Mouse (Mus musculus) heart, embryonic 16.5 days (tissue): Measurements from ENCODE around the gene Mrpl9. TPM values are rescaled to one million over a fixed set of nuclear protein-coding genes. Genes with fewer than 3 reads are reported as not detected.

Source experiments
- ATAC-seq: fragments of 200-750 bp; cut with Nextera tagmentation; replicated peaks from 2 replicates; pipeline ENCODE4 v1.8.0; 2017; ENCODE audit warnings: moderate number of reproducible peaks; ENCODE audit not compliant: insufficient read depth, low FRiP score; ENCODE audit errors: extremely low read depth
- H3K27ac ChIP-seq: fragments of 300-500 bp; sonication (generic); 2 replicates; pipeline ENCODE4 v1.5.1; 2014; ENCODE audit warnings: mild to moderate bottlenecking, low read length, control low read depth, moderate library complexity
- H3K27me3 ChIP-seq: fragments of 300-500 bp; sonication (generic); 2 replicates; pipeline ENCODE4 v1.6.1; 2014; ENCODE audit warnings: low read length, mixed read lengths; ENCODE audit not compliant: control insufficient read depth, insufficient read depth
- H3K36me3 ChIP-seq: fragments of 300-500 bp; sonication (generic); 2 replicates; pipeline ENCODE4 v1.6.1; 2014; ENCODE audit not compliant: control insufficient read depth, insufficient read depth
- H3K4me1 ChIP-seq: fragments of 300-500 bp; sonication (generic); 2 replicates; pipeline ENCODE4 v1.6.1; 2014; ENCODE audit warnings: low read length, mixed read lengths; ENCODE audit not compliant: control insufficient read depth, insufficient read depth
- H3K4me2 ChIP-seq: fragments of 300-500 bp; sonication (generic); 2 replicates; pipeline ENCODE4 v1.6.1; 2014; ENCODE audit warnings: low read depth, mild to moderate bottlenecking, control low read depth, low read length
- H3K4me3 ChIP-seq: fragments of 300-500 bp; sonication (generic); 2 replicates; pipeline ENCODE4 v1.5.1; 2014; ENCODE audit warnings: mild to moderate bottlenecking, control low read depth, low read length
- H3K9ac ChIP-seq: fragments of 300-500 bp; sonication (generic); 2 replicates; pipeline ENCODE4 v1.6.1; 2014; ENCODE audit warnings: low read length, control low read depth
- H3K9me3 ChIP-seq: fragments of 300-500 bp; sonication (generic); replicated peaks from 2 replicates; pipeline ENCODE4 v1.6.1; 2016; ENCODE audit warnings: low read length; ENCODE audit not compliant: control insufficient read depth
- WGBS: fragments of 180-500 bp; shearing (Covaris S2); extraction: QIAGEN DNeasy Blood & Tissue Kit; methylation state at CpG from one replicate; pipeline ENCODE4 v1.1.7; 2014; 5-methylcytosine and 5-hydroxymethylcytosine counted together
- polyA plus RNA-seq: library from polyadenylated mRNA; unstranded; fragments of >200 nt; fragmentation: Nextera tagmentation; extraction: Ambion mirVana; gene quantifications from 2 replicates; pipeline ENCODE4 v1.2.1, GENCODE M21; 2015

Mrpl9 gene
- polyA plus RNA-seq, 1 experiment from 2014 or later = 71.6 TPM

GRCm38 (mm10) chr3:94405561-94405960 lies 37.6 kb upstream of the Mrpl9 start:
- Histone ChIP-seq H3K4me2 (no peak overlapping the region), H3K36me3 (no peaks in the 10 kb centered on the region), H3K4me1 (peaks cover 4% of the 10 kb centered on the region; the same call in 1 of the 2 replicates), H3K4me3 (no peak overlapping the region), H3K9ac (no peak overlapping the region), H3K27me3 (peaks cover 23% of the 10 kb centered on the region), H3K9me3 (no peaks in the 10 kb centered on the region), H3K27ac (no peak overlapping the region)
- ATAC-seq = no peak
- WGBS = 41% methylated on average over 4 of the region's 4 CpGs

- no peaks in the 10 kb centered on the region for H3K36me3 ChIP-seq
- H3K9me3 ChIP-seq = no peaks in the 10 kb centered on the region
- H3K4me1 ChIP-seq = peaks cover 4% of the 10 kb centered on the region; the same call in 1 of the 2 replicates
- H3K4me3 ChIP-seq = peak overlapping the region; percentile 62
- peak; percentile 24; the same call in 1 of the 2 replicates for ATAC-seq
- peak overlapping the region; percentile 65 for H3K9ac ChIP-seq
- WGBS = 9% methylated on average over 25 of the region's 25 CpGs
- H3K27me3 ChIP-seq = no peaks in the 10 kb centered on the region
- peak overlapping the region; percentile 95 for H3K4me2 ChIP-seq
- H3K27ac ChIP-seq = no peak overlapping the region
Observed at GRCm38 (mm10) chr3:94412530-94412929, 30.6 kb upstream of the Mrpl9 start.

- Histone ChIP-seq H3K9ac (peak within 1 kb of the TSS; percentile 65), H3K4me3 (peak within 1 kb of the TSS; percentile 62), H3K9me3 (no peaks in the 10 kb centered on the region), H3K27me3 (no peaks in the 10 kb centered on the region), H3K4me2 (peak within 1 kb of the TSS; percentile 95), H3K36me3 (no peaks in the 10 kb centered on the region), H3K4me1 (peaks cover 4% of the 10 kb centered on the region; the same call in 1 of the 2 replicates), H3K27ac (no peak within 1 kb of the TSS)
- 9% methylated on average over 52 of the region's 52 CpGs for WGBS
- peak; percentile 99 for ATAC-seq
Observed at GRCm38 (mm10) chr3:94413031-94413679, 30.0 kb upstream of the Mrpl9 start, which contains the start of gene Tdrkh. Gene Tdrkh, plus strand, starts transcription at chr3:94413273.

GRCm38 (mm10) chr3:94430980-94431379 lies 12.1 kb upstream of the Mrpl9 start:
- H3K4me2 ChIP-seq = no peak overlapping the region
- H3K27me3 ChIP-seq = no peaks in the 10 kb centered on the region
- no peak overlapping the region for H3K4me3 ChIP-seq
- no peak overlapping the region for H3K9ac ChIP-seq
- WGBS = 46% methylated on average over 2 of the region's 2 CpGs
- no peaks in the 10 kb centered on the region for H3K36me3 ChIP-seq
- ATAC-seq = no peak
- H3K27ac ChIP-seq = no peak overlapping the region
- H3K9me3 ChIP-seq = no peaks in the 10 kb centered on the region
- H3K4me1 ChIP-seq = no peaks in the 10 kb centered on the region

GRCm38 (mm10) chr3:94434305-94434704 lies 8.8 kb upstream of the Mrpl9 start:
- no peak for ATAC-seq
- Histone ChIP-seq H3K4me1 (no peaks in the 10 kb centered on the region), H3K4me3 (no peak overlapping the region), H3K27ac (no peak overlapping the region), H3K9ac (no peak overlapping the region), H3K27me3 (no peaks in the 10 kb centered on the region), H3K9me3 (no peaks in the 10 kb centered on the region), H3K4me2 (no peak overlapping the region), H3K36me3 (no peaks in the 10 kb centered on the region)
- WGBS = 77% methylated on average over 2 of the region's 2 CpGs

- no peak overlapping the region for H3K27ac ChIP-seq
- WGBS = 71% methylated on average over 9 of the region's 9 CpGs
- no peak overlapping the region for H3K4me2 ChIP-seq
- H3K36me3 ChIP-seq = no peaks in the 10 kb centered on the region
- no peaks in the 10 kb centered on the region for H3K4me1 ChIP-seq
- H3K9me3 ChIP-seq = no peaks in the 10 kb centered on the region
- no peak for ATAC-seq
- no peaks in the 10 kb centered on the region for H3K27me3 ChIP-seq
- no peak overlapping the region for H3K9ac ChIP-seq
- H3K4me3 ChIP-seq = no peak overlapping the region
Observed at GRCm38 (mm10) chr3:94436420-94436819, 6.7 kb upstream of the Mrpl9 start.

- no peak overlapping the region for H3K27ac ChIP-seq
- H3K4me1 ChIP-seq = peaks cover 7% of the 10 kb centered on the region
- no peaks in the 10 kb centered on the region for H3K9me3 ChIP-seq
- no peak overlapping the region for H3K4me3 ChIP-seq
- H3K4me2 ChIP-seq = no peak overlapping the region
- no peak overlapping the region for H3K9ac ChIP-seq
- WGBS = 38% methylated on average over 3 of the region's 3 CpGs
- no peaks in the 10 kb centered on the region for H3K27me3 ChIP-seq
- H3K36me3 ChIP-seq = peaks cover 5% of the 10 kb centered on the region
- ATAC-seq = no peak
Observed at GRCm38 (mm10) chr3:94441182-94441581, 1.9 kb upstream of the Mrpl9 start.

GRCm38 (mm10) chr3:94443597-94443964 lies 463 bp downstream of the Mrpl9 start, which contains the start of gene Oaz3:
Gene Oaz3, minus strand, starts transcription at chr3:94443915.
- Histone ChIP-seq H3K4me2 (peak within 1 kb of the TSS; percentile 94), H3K27ac (peak within 1 kb of the TSS; percentile 79), H3K9ac (peak within 1 kb of the TSS; percentile 97), H3K4me1 (peaks cover 7% of the 10 kb centered on the region), H3K4me3 (peak within 1 kb of the TSS; percentile 97), H3K9me3 (no peaks in the 10 kb centered on the region), H3K36me3 (peaks cover 28% of the 10 kb centered on the region), H3K27me3 (no peaks in the 10 kb centered on the region)
- peak; percentile 43 for ATAC-seq
- under 1% methylated on average over 24 of the region's 24 CpGs for WGBS

GRCm38 (mm10) chr3:94449377-94449776 lies 6.3 kb downstream of the Mrpl9 start:
- H3K36me3 ChIP-seq = peaks cover 38% of the 10 kb centered on the region
- H3K4me1 ChIP-seq = peaks cover under 1% of the 10 kb centered on the region; the same call in 1 of the 2 replicates
- no peaks in the 10 kb centered on the region for H3K27me3 ChIP-seq
- no peak overlapping the region for H3K9ac ChIP-seq
- H3K27ac ChIP-seq = no peak overlapping the region
- H3K9me3 ChIP-seq = no peaks in the 10 kb centered on the region
- no peak overlapping the region for H3K4me2 ChIP-seq
- WGBS = 97% methylated on average over 2 of the region's 2 CpGs
- no peak overlapping the region for H3K4me3 ChIP-seq
- ATAC-seq = no peak
